Mouse (Mus musculus): Measurements from ENCODE around the gene Myo1h.
A peak's percentile ranks its signal among the peaks of the same experiment; 100 is the strongest.

DNA sequence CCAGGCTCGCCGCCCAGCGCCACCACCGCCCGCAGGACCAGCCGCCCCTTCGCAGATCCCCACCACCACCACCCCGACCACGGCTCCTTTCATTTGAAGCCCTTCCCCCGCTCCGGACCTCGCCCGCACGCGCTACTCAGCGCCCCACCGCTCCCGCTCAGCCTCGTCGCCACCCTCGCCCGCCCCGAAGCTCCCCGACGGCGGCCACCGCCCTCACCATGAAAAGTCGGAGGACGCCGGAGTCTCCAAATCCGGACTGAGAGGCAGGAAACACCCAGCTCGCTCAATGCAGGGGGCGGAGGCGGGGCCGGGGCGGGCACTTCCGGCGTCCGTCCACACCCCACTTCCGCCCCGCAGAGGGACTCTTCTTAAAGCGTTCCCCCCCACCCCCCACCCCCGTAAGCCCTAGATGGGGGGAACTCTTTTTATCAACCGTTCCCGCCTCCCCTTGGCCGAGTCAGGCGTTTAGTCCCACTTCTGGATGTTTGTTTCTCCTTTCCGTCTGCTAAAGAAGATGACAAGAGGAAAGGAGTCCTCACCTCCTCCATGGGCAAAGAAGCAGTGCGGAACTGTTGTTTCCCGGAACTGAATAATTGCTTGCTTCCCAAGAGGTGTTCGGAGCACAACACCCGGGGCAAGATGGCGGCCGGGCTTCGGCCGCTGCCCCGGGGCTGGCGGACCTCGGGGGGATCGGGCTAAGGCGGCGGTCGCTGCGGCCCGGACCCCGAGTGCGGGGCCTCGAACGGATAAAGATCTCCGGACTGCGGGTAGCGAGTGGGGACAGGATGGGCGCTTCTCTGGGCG is 91.4 kb downstream of the Myo1h start, which contains the start of the genes Kctd10 and Ube3b:
- TF ChIP-seq CTCF (IDR thresholded peaks at IDR 0.05; ENCODE audit: extremely low read depth, insufficient read depth, low read length) (no peak), POLR2A (IDR thresholded peaks at IDR 0.05; ENCODE audit: extremely low read depth, insufficient read depth, low read length) (peak; percentile 76)
